Mouse (Mus musculus): ENCODE data around the gene Inpp4a. TPM values are rescaled to one million over a fixed set of nuclear protein-coding genes. Genes with fewer than 3 reads are reported as not detected.

The Inpp4a gene
- total RNA-seq, 2 experiments from 2014 or later = 159 to 165 TPM

- no peak for DNase-seq
Measured at GRCm38 (mm10) chr1:37427144-37427875, 127.6 kb downstream of the Inpp4a start.

- DNase-seq = no peak
Measured at GRCm38 (mm10) chr1:37428911-37429310, 129.2 kb downstream of the Inpp4a start.

- DNase-seq = peak; percentile 95
Measured at GRCm38 (mm10) chr1:37429366-37430296, 130.0 kb downstream of the Inpp4a start, which contains the start of the genes Coa5 and Unc50. Coa5 (minus strand) TSS chr1:37430103. Unc50 (plus strand) TSS chr1:37430139.

- no peak for DNase-seq
Measured at GRCm38 (mm10) chr1:37430297-37430840, 130.7 kb downstream of the Inpp4a start.

- no peak for DNase-seq
Measured at GRCm38 (mm10) chr1:37436419-37436818, 136.8 kb downstream of the Inpp4a start.

- no peak for DNase-seq
Measured at GRCm38 (mm10) chr1:37442848-37443835, 143.5 kb downstream of the Inpp4a start.

- DNase-seq = no peak
Measured at GRCm38 (mm10) chr1:37448361-37449095, 148.9 kb downstream of the Inpp4a start.

GRCm38 (mm10) chr1:37451270-37451669, 151.6 kb downstream of the Inpp4a start:
- peak in 1 of 2 experiments; percentile 22 for DNase-seq

- no peak for DNase-seq
Measured at GRCm38 (mm10) chr1:37457546-37457945, 157.9 kb downstream of the Inpp4a start.

Other genes with a start within 250 kb of the Inpp4a start
- gene Cnga3, start 85.4 kb upstream of the Inpp4a start, total RNA-seq (2021) = under 1 TPM; 0.42 to 0.46 TPM
- 10 to 100 TPM; 61.9 to 64.0 TPM for gene Coa5, start 130.2 kb downstream of the Inpp4a start, total RNA-seq (2021)
- gene Unc50, start 130.3 kb downstream of the Inpp4a start, total RNA-seq (2021) = 10 to 100 TPM; 57.5 to 57.8 TPM
- gene Mgat4a, start 241.2 kb downstream of the Inpp4a start, total RNA-seq (2021) = 10 to 100 TPM; 31.4 to 32.6 TPM

All from layer of hippocampus, postnatal 36 days (tissue).